Mouse (Mus musculus) bone marrow, adult 2 months (tissue): ENCODE results near the gene Nod2. TPM values are rescaled to one million over a fixed set of nuclear protein-coding genes. Genes with fewer than 3 reads are reported as not detected.

Experiments
- H3K27ac ChIP-seq: fragments of 200-500 bp; 2 replicates; pipeline ENCODE4 v1.5.1; 2012; ENCODE audit warnings: low read depth, mild to moderate bottlenecking, control low read depth, inconsistent platforms, low read length; ENCODE audit not compliant: control insufficient read depth, poor library complexity, insufficient read depth
- H3K4me1 ChIP-seq: fragments of 200-500 bp; 2 replicates; pipeline ENCODE4 v1.6.1; 2011; ENCODE audit warnings: low read length; ENCODE audit not compliant: control insufficient read depth, insufficient read depth
- H3K4me3 ChIP-seq: fragments of 200-500 bp; replicated peaks from 2 replicates; pipeline ENCODE3; 2011; ENCODE audit warnings: mild to moderate bottlenecking, low read depth, low read length, control low read depth; ENCODE audit not compliant: control insufficient read depth
- CTCF ChIP-seq: fragments of 200-500 bp; IDR thresholded peaks from 2 replicates; pipeline ENCODE4 v1.5.1; 2011; ENCODE audit warnings: low read length, control low read depth; ENCODE audit not compliant: control insufficient read depth, insufficient read depth
- POLR2A ChIP-seq: fragments of 200-500 bp; IDR thresholded peaks from 2 replicates; pipeline ENCODE4 v1.6.1; 2011; ENCODE audit warnings: low read depth, mild to moderate bottlenecking, control low read depth, low read length, borderline replicate concordance; ENCODE audit not compliant: control insufficient read depth
- WGBS: fragments of 180-500 bp; shearing (Covaris S2); methylation state at CpG from one replicate; pipeline ENCODE4 v1.1.7; 2018; 5-methylcytosine and 5-hydroxymethylcytosine counted together
- polyA plus RNA-seq: library from polyadenylated mRNA; stranded (reverse); fragments of >200 nt; gene quantifications from 2 replicates; pipeline ENCODE4 v1.2.4, GENCODE M21; 2011; ENCODE audit warnings: low replicate concordance; ENCODE audit not compliant: missing spikeins, insufficient read depth, insufficient read length

The Nod2 gene
- polyA plus RNA-seq, 1 experiment: 2.6 TPM

- Histone ChIP-seq H3K4me3 (no peak overlapping the region), H3K4me1 (no peaks in the 10 kb centered on the region; the same call in 1 of the 2 replicates), H3K27ac (no peak overlapping the region)
- TF ChIP-seq POLR2A (no peak), CTCF (no peak)
- WGBS: 85% methylated on average over 8 of the region's 8 CpGs
Observed at GRCm38 (mm10) chr8:88681046-88681445, 33.9 kb downstream of the Nod2 start.

- TF ChIP-seq CTCF (no peak), POLR2A (no peak)
- H3K27ac ChIP-seq: no peak overlapping the region
- WGBS: 89% methylated on average over 7 of the region's 7 CpGs
- no peak overlapping the region for H3K4me3 ChIP-seq
- no peaks in the 10 kb centered on the region; the same call in 1 of the 2 replicates for H3K4me1 ChIP-seq
Observed at GRCm38 (mm10) chr8:88683656-88684289, 36.7 kb downstream of the Nod2 start.

- Histone ChIP-seq H3K4me3 (no peak overlapping the region), H3K27ac (no peak overlapping the region), H3K4me1 (no peaks in the 10 kb centered on the region; the same call in 1 of the 2 replicates)
- WGBS: 78% methylated on average over 9 of the region's 9 CpGs
- TF ChIP-seq CTCF (no peak), POLR2A (no peak)
Observed at GRCm38 (mm10) chr8:88686226-88686905, 39.3 kb downstream of the Nod2 start.

- Histone ChIP-seq H3K4me1 (peaks cover under 1% of the 10 kb centered on the region; the same call in 1 of the 2 replicates), H3K27ac (no peak overlapping the region), H3K4me3 (no peak overlapping the region)
- TF ChIP-seq CTCF (no peak), POLR2A (no peak)
- 75% methylated on average over 8 of the region's 8 CpGs for WGBS
Observed at GRCm38 (mm10) chr8:88686906-88687235, 39.8 kb downstream of the Nod2 start.

- TF ChIP-seq CTCF (no peak), POLR2A (no peak)
- WGBS: 68% methylated on average over 6 of the region's 6 CpGs
- Histone ChIP-seq H3K4me3 (no peak overlapping the region), H3K27ac (no peak overlapping the region), H3K4me1 (peaks cover 6% of the 10 kb centered on the region; the same call in 1 of the 2 replicates)
Observed at GRCm38 (mm10) chr8:88689151-88689550, 42.0 kb downstream of the Nod2 start.

GRCm38 (mm10) chr8:88689891-88690290 lies 42.8 kb downstream of the Nod2 start:
- TF ChIP-seq CTCF: no peak
- no peak for TF ChIP-seq POLR2A
- WGBS: 79% methylated on average over 6 of the region's 6 CpGs
- H3K27ac ChIP-seq: no peak overlapping the region
- no peak overlapping the region for H3K4me3 ChIP-seq
- peaks cover 6% of the 10 kb centered on the region; the same call in 1 of the 2 replicates for H3K4me1 ChIP-seq

GRCm38 (mm10) chr8:88691342-88691948 lies 44.3 kb downstream of the Nod2 start:
- 20% methylated on average over 4 of the region's 4 CpGs for WGBS
- no peak overlapping the region for H3K4me3 ChIP-seq
- peaks cover 9% of the 10 kb centered on the region; the same call in 1 of the 2 replicates for H3K4me1 ChIP-seq
- TF ChIP-seq CTCF (no peak), POLR2A (no peak)
- H3K27ac ChIP-seq: no peak overlapping the region

- Histone ChIP-seq H3K27ac (no peak overlapping the region), H3K4me3 (no peak overlapping the region), H3K4me1 (peaks cover 9% of the 10 kb centered on the region; the same call in 1 of the 2 replicates)
- TF ChIP-seq CTCF (no peak), POLR2A (no peak)
- WGBS: 24% methylated on average over 7 of the region's 7 CpGs
Observed at GRCm38 (mm10) chr8:88691961-88692360, 44.8 kb downstream of the Nod2 start.
